Mouse (Mus musculus): ENCODE data around the gene Emid1.

GRCm38 (mm10) chr11:5114931-5115581 is 37.0 kb downstream of the Emid1 start:
- TF ChIP-seq CTCF (IDR thresholded peaks at IDR 0.05; ENCODE audit: extremely low read depth, insufficient read length, insufficient replicate concordance, low read depth, low read length) (peak; percentile 99), POLR2A (IDR thresholded peaks at IDR 0.05; ENCODE audit: low read depth, low read length) (no peak)

All from small intestine, adult 2 months (tissue).